ENCODE assay signal across 30 mouse cellular contexts in genomic region chr1:68917828-68918227, GRCm38 (mm10).
"Had no signal": no experiment of that assay in that cellular context is flagged by ENCODE, and none has a peak within 500 bp of the region (broad histone marks: within the 10 kb centered on the region; RNA-seq: fewer than 3 reads in every experiment).

No protein-coding gene starts in this region.

- H3K36me3 ChIP-seq: limb, embryonic 10.5 days; limb, embryonic 12.5 days; limb, embryonic 13.5 days; limb, embryonic 15.5 days; liver, embryonic 12.5 days; liver, embryonic 13.5 days; liver, embryonic 15.5 days; lung, embryonic 15.5 days; midbrain, embryonic 10.5 days; midbrain, embryonic 12.5 days; midbrain, embryonic 13.5 days; midbrain, embryonic 15.5 days had no signal

- H3K4me3 ChIP-seq: limb, embryonic 10.5 days; limb, embryonic 12.5 days; limb, embryonic 13.5 days; limb, embryonic 15.5 days; liver, embryonic 12.5 days; liver, embryonic 13.5 days; liver, embryonic 15.5 days; lung, embryonic 15.5 days; megakaryocyte, embryonic 14.5 days; midbrain, embryonic 10.5 days; midbrain, embryonic 12.5 days; midbrain, embryonic 13.5 days; midbrain, embryonic 15.5 days; myocyte had no signal

- H3K9ac ChIP-seq: limb, embryonic 12.5 days; limb, embryonic 13.5 days; limb, embryonic 15.5 days; liver, embryonic 12.5 days; liver, embryonic 13.5 days; liver, embryonic 14.5 days; liver, embryonic 15.5 days; liver, postnatal 0 days; lung, embryonic 14.5 days; lung, embryonic 15.5 days; midbrain, embryonic 12.5 days; midbrain, embryonic 13.5 days; midbrain, embryonic 15.5 days had no signal

- ATAC-seq: liver, embryonic 12.5 days; liver, postnatal 0 days; lung, postnatal 0 days; midbrain, embryonic 13.5 days; midbrain, embryonic 15.5 days; midbrain, embryonic 16.5 days had no signal

- H3K4me2 ChIP-seq: limb, embryonic 12.5 days; limb, embryonic 13.5 days; limb, embryonic 15.5 days; liver, embryonic 11.5 days; liver, embryonic 12.5 days; liver, embryonic 13.5 days; liver, embryonic 15.5 days; lung, embryonic 14.5 days; lung, embryonic 15.5 days; midbrain, embryonic 11.5 days; midbrain, embryonic 12.5 days; midbrain, embryonic 13.5 days; midbrain, embryonic 15.5 days had no signal

- H3K27me3 ChIP-seq: limb, embryonic 12.5 days; limb, embryonic 13.5 days; limb, embryonic 15.5 days; liver, embryonic 12.5 days; liver, embryonic 13.5 days; liver, embryonic 15.5 days; lung, embryonic 15.5 days; megakaryocyte, embryonic 14.5 days; midbrain, embryonic 12.5 days; midbrain, embryonic 13.5 days; midbrain, embryonic 15.5 days had no signal

- H3K9me3 ChIP-seq: limb, embryonic 10.5 days; limb, embryonic 12.5 days; limb, embryonic 13.5 days; limb, embryonic 15.5 days; liver, embryonic 12.5 days; liver, embryonic 13.5 days; liver, embryonic 15.5 days; lung, embryonic 15.5 days; megakaryocyte, embryonic 14.5 days; midbrain, embryonic 10.5 days; midbrain, embryonic 12.5 days; midbrain, embryonic 13.5 days; midbrain, embryonic 15.5 days had no signal

- DNase-seq: left cerebral cortex, postnatal 4 days; liver; liver, embryonic 13.5 days; liver, postnatal 0 days; lung, adult 18-20 months; lung, adult 2 months; lung, embryonic 14.5 days; lung, postnatal 14 days; lung, postnatal 36 days; lung, postnatal 4 days; midbrain, embryonic 14.5 days had no signal

- H3K27ac ChIP-seq: limb, embryonic 10.5 days; limb, embryonic 12.5 days; limb, embryonic 13.5 days; limb, embryonic 15.5 days; liver, embryonic 12.5 days; liver, embryonic 13.5 days; liver, embryonic 14.5 days; liver, embryonic 15.5 days; lung, embryonic 15.5 days; macrophage; midbrain, embryonic 10.5 days; midbrain, embryonic 12.5 days; midbrain, embryonic 13.5 days; midbrain, embryonic 15.5 days had no signal

- H3K4me1 ChIP-seq: limb, embryonic 10.5 days; limb, embryonic 12.5 days; limb, embryonic 13.5 days; limb, embryonic 15.5 days; liver, embryonic 12.5 days; liver, embryonic 13.5 days; liver, embryonic 15.5 days; lung, embryonic 15.5 days; megakaryocyte, embryonic 14.5 days; midbrain, embryonic 10.5 days; midbrain, embryonic 12.5 days; midbrain, embryonic 13.5 days; midbrain, embryonic 15.5 days had no signal
